Mouse (Mus musculus) mesoderm, embryonic 11.5 days (tissue): ENCODE results near the gene Olfr920.

Source experiments
- DNase-seq: peaks from one replicate; pipeline ENCODE4 v3.0.0-alpha.2; 2012; ENCODE audit warnings: low read depth, low spot score

Gene Olfr920

GRCm38 (mm10) chr9:38751999-38752398, at the start of gene Olfr920:
Gene Olfr920 (plus strand): TSS chr9:38752299.
- no peak for DNase-seq

DNA sequence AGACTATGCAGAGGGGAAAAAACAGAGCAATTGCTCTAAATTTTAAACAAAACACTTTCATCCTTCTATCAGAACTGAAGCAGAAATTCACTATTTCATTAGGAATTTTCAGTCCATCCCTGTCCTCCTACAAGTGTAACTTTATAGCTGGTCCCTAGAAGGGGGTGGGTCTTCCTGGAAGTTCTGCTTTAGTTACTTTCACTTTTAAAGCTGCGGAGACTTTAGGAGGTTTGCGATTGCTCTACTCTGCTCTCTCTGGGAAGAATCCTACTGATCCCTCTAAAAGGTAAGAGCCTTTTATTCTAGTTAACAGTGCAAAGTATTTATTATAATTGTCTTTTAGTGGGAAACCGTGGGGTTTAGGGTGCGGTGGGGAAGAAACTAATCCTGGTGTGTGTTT, 34.0 kb upstream of the Olfr920 start, which contains the start of gene Vwa5a:
Gene Vwa5a, plus strand, starts transcription at position 167 of the 400 bp plus-strand sequence.
- peak; percentile 22 for DNase-seq

GRCm38 (mm10) chr9:38718927-38719441, 33.1 kb upstream of the Olfr920 start:
- peak; percentile 5 for DNase-seq

DNA sequence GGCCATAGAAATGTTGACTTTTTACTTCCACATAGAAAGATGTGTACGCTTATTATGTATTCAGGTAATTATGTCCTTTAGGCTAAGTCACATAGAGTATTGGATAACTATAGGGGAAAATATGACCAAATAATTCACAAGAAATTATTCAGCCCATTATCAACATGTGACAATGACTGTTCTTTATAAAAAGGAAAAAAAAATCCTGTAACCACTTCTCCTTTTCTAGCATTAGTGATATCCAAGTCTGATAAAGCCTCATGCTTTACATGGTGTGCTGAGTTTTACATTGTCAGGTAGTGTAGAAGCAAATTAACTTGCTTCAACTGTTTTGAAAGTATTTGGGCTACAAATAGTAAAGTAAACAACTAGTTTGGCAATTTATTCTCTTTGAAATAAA, 28.1 kb upstream of the Olfr920 start:
- DNase-seq = no peak

GRCm38 (mm10) chr9:38728218-38728617, 23.9 kb upstream of the Olfr920 start:
- no peak for DNase-seq

DNA sequence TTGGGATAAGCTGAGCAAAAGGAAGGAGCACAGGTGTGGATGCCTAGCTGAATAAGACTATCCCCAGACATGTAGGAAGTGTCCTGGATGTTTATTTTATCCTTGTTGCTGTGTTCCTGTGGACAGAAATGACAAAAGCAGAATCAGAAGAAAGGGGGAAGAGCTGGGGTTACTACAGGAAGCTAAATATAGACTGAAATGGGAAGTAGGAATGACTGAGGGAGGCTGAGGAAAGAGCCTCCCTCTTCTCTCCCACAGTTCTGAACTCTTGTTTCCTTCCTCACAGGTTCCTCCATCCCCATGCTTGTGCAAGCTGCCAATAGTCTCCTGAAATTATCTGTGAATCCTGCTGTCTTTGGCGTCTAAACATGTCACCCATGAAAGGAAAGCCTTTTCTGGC, 10.7 kb upstream of the Olfr920 start:
- no peak for DNase-seq

- no peak for DNase-seq
These were observed 7.3 kb upstream of the Olfr920 start for GRCm38 (mm10) chr9:38744619-38745315.

GRCm38 (mm10) chr9:38772768-38773167, 20.7 kb downstream of the Olfr920 start, which contains the start of gene Olfr921:
Gene Olfr921 (plus strand): TSS chr9:38773068.
- DNase-seq = no peak

- DNase-seq = no peak
These were observed 40.6 kb downstream of the Olfr920 start for GRCm38 (mm10) chr9:38792689-38793088.

- DNase-seq = no peak
These were observed 53.6 kb downstream of the Olfr920 start for GRCm38 (mm10) chr9:38805696-38806095.
